Mouse (Mus musculus) brain, embryonic 14.5 days (tissue): ENCODE data around the gene Bank1.

Experiments
- CTCF ChIP-seq: fragments of 200-500 bp; IDR thresholded peaks from 2 replicates; pipeline ENCODE4 v1.5.1; 2012; ENCODE audit warnings: inconsistent platforms, mild to moderate bottlenecking, moderate library complexity, borderline replicate concordance; ENCODE audit not compliant: insufficient read depth, insufficient read length; ENCODE audit errors: extremely low read depth
- POLR2A ChIP-seq: fragments of 200-500 bp; IDR thresholded peaks from 2 replicates; pipeline ENCODE4 v1.6.1; 2012; ENCODE audit warnings: mild to moderate bottlenecking, inconsistent platforms, borderline replicate concordance; ENCODE audit not compliant: poor library complexity, insufficient read depth, insufficient read length, severe bottlenecking; ENCODE audit errors: extremely low read depth

DNA sequence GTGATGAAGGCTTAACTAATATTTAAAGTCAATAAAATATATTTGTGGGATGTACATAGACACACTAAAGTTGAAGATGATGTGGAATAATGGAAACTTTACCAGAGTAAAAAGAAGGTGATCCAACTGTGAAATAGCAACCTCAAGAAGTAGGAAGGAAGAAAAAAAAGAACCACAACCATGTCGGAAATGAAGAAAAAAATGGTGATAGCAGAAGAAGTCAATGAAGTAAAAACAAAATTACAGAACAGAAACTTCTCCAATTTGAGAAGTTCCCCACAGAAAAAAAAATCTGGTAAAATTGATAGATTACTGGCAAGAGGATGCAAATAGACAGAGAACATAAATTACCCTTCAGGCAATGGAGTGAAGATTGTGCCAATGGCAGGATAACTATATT lies 21.4 kb upstream of the Bank1 start:
- TF ChIP-seq CTCF (no peak), POLR2A (no peak)
